Mouse (Mus musculus): Measurements from ENCODE around the gene Syt16. TPM values are rescaled to one million over a fixed set of nuclear protein-coding genes. Genes with fewer than 3 reads are reported as not detected.
A peak's percentile ranks its signal among the peaks of the same experiment; 100 is the strongest.

The Syt16 gene
- polyA plus RNA-seq, 1 experiment from 2014 or later = 1.0 TPM

GRCm38 (mm10) chr12:74238056-74238455 is 240.6 kb downstream of the Syt16 start:
- no peaks in the 10 kb centered on the region for H3K4me1 ChIP-seq
- no peak overlapping the region for H3K4me2 ChIP-seq
- no peaks in the 10 kb centered on the region for H3K27me3 ChIP-seq
- no peak overlapping the region for H3K27ac ChIP-seq
- 62% methylated on average over 7 of the region's 7 CpGs for WGBS
- no peaks in the 10 kb centered on the region for H3K36me3 ChIP-seq
- ATAC-seq (ENCODE audit: borderline replicate concordance, extremely low read depth, low FRiP score, low TSS enrichment) = no peak
- H3K9me3 ChIP-seq = no peaks in the 10 kb centered on the region
- H3K9ac ChIP-seq = no peak overlapping the region
- H3K4me3 ChIP-seq = no peak overlapping the region

GRCm38 (mm10) chr12:74238806-74239205 is 241.3 kb downstream of the Syt16 start:
- Histone ChIP-seq H3K4me3 (no peak overlapping the region), H3K27me3 (no peaks in the 10 kb centered on the region), H3K4me1 (no peaks in the 10 kb centered on the region), H3K36me3 (no peaks in the 10 kb centered on the region), H3K9ac (no peak overlapping the region), H3K9me3 (no peaks in the 10 kb centered on the region), H3K4me2 (no peak overlapping the region), H3K27ac (no peak overlapping the region)
- 58% methylated on average over 2 of the region's 2 CpGs for WGBS
- ATAC-seq (ENCODE audit: borderline replicate concordance, extremely low read depth, low FRiP score, low TSS enrichment) = no peak

- H3K4me1 ChIP-seq = no peaks in the 10 kb centered on the region
- 44% methylated on average over 3 of the region's 3 CpGs for WGBS
- H3K9me3 ChIP-seq = no peaks in the 10 kb centered on the region
- no peak overlapping the region for H3K4me3 ChIP-seq
- H3K36me3 ChIP-seq = no peaks in the 10 kb centered on the region
- H3K27ac ChIP-seq = no peak overlapping the region
- no peak overlapping the region for H3K9ac ChIP-seq
- H3K27me3 ChIP-seq = no peaks in the 10 kb centered on the region
- no peak for ATAC-seq (ENCODE audit: borderline replicate concordance, extremely low read depth, low FRiP score, low TSS enrichment)
- no peak overlapping the region for H3K4me2 ChIP-seq
Observed at GRCm38 (mm10) chr12:74264846-74265245, 267.4 kb downstream of the Syt16 start.

GRCm38 (mm10) chr12:74267049-74267448 is 269.6 kb downstream of the Syt16 start:
- WGBS = 89% methylated on average over 4 of the region's 4 CpGs

GRCm38 (mm10) chr12:74268644-74269285 is 271.3 kb downstream of the Syt16 start:
- H3K36me3 ChIP-seq = no peaks in the 10 kb centered on the region
- H3K27me3 ChIP-seq = no peaks in the 10 kb centered on the region
- no peak overlapping the region for H3K9ac ChIP-seq
- no peak for ATAC-seq (ENCODE audit: borderline replicate concordance, extremely low read depth, low FRiP score, low TSS enrichment)
- 83% methylated on average over 15 of the region's 15 CpGs for WGBS
- H3K9me3 ChIP-seq = no peaks in the 10 kb centered on the region
- no peak overlapping the region for H3K27ac ChIP-seq
- H3K4me3 ChIP-seq = no peak overlapping the region
- no peaks in the 10 kb centered on the region for H3K4me1 ChIP-seq
- no peak overlapping the region for H3K4me2 ChIP-seq

More at GRCm38 (mm10) chr12:74267049-74267448, 269.6 kb downstream of the Syt16 start:
- H3K4me1 ChIP-seq = no peaks in the 10 kb centered on the region
- no peaks in the 10 kb centered on the region for H3K9me3 ChIP-seq
- no peaks in the 10 kb centered on the region for H3K27me3 ChIP-seq
- no peak overlapping the region for H3K4me3 ChIP-seq
- H3K9ac ChIP-seq = no peak overlapping the region
- no peak overlapping the region for H3K4me2 ChIP-seq
- no peaks in the 10 kb centered on the region for H3K36me3 ChIP-seq
- H3K27ac ChIP-seq = no peak overlapping the region
- no peak for ATAC-seq (ENCODE audit: borderline replicate concordance, extremely low read depth, low FRiP score, low TSS enrichment)

- no peak for ATAC-seq (ENCODE audit: borderline replicate concordance, extremely low read depth, low FRiP score, low TSS enrichment)
- WGBS = 86% methylated on average over 17 of the region's 17 CpGs
- H3K36me3 ChIP-seq = no peaks in the 10 kb centered on the region
- H3K9me3 ChIP-seq = no peaks in the 10 kb centered on the region
- H3K4me1 ChIP-seq = no peaks in the 10 kb centered on the region
- no peak overlapping the region for H3K9ac ChIP-seq
- no peak overlapping the region for H3K27ac ChIP-seq
- H3K4me2 ChIP-seq = no peak overlapping the region
- no peaks in the 10 kb centered on the region for H3K27me3 ChIP-seq
- no peak overlapping the region for H3K4me3 ChIP-seq
Observed at GRCm38 (mm10) chr12:74272545-74272944, 275.1 kb downstream of the Syt16 start.

- Histone ChIP-seq H3K27ac (no peak overlapping the region), H3K4me1 (no peaks in the 10 kb centered on the region), H3K4me3 (no peak overlapping the region), H3K9me3 (no peaks in the 10 kb centered on the region), H3K36me3 (no peaks in the 10 kb centered on the region), H3K9ac (no peak overlapping the region), H3K27me3 (peaks cover 2% of the 10 kb centered on the region; the same call in 1 of the 2 replicates), H3K4me2 (no peak overlapping the region)
- WGBS = 74% methylated on average over 5 of the region's 5 CpGs
- no peak for ATAC-seq (ENCODE audit: borderline replicate concordance, extremely low read depth, low FRiP score, low TSS enrichment)
Observed at GRCm38 (mm10) chr12:74277265-74277664, 279.8 kb downstream of the Syt16 start.

- H3K9me3 ChIP-seq = no peaks in the 10 kb centered on the region
- H3K27me3 ChIP-seq = peaks cover 39% of the 10 kb centered on the region
- H3K9ac ChIP-seq = no peak overlapping the region
- H3K4me1 ChIP-seq = peaks cover 7% of the 10 kb centered on the region
- no peak for ATAC-seq (ENCODE audit: borderline replicate concordance, extremely low read depth, low FRiP score, low TSS enrichment)
- WGBS = 63% methylated on average over 4 of the region's 4 CpGs
- H3K27ac ChIP-seq = no peak overlapping the region
- no peak overlapping the region for H3K4me2 ChIP-seq
- no peaks in the 10 kb centered on the region for H3K36me3 ChIP-seq
- H3K4me3 ChIP-seq = no peak overlapping the region
Observed at GRCm38 (mm10) chr12:74281403-74281802, 283.9 kb downstream of the Syt16 start.

GRCm38 (mm10) chr12:74282846-74283245 is 285.4 kb downstream of the Syt16 start:
- Histone ChIP-seq H3K9ac (no peak overlapping the region), H3K36me3 (no peaks in the 10 kb centered on the region), H3K4me2 (no peak overlapping the region), H3K27ac (no peak overlapping the region), H3K27me3 (peaks cover 39% of the 10 kb centered on the region), H3K4me3 (no peak overlapping the region), H3K9me3 (no peaks in the 10 kb centered on the region), H3K4me1 (peaks cover 7% of the 10 kb centered on the region)
- WGBS = 69% methylated on average over 1 of the region's 1 CpGs
- ATAC-seq (ENCODE audit: borderline replicate concordance, extremely low read depth, low FRiP score, low TSS enrichment) = no peak

- under 1% methylated on average over 49 of the region's 49 CpGs for WGBS
- Histone ChIP-seq H3K4me3 (peak overlapping the region; percentile 35), H3K9ac (no peak overlapping the region), H3K4me2 (peak overlapping the region; percentile 74), H3K27ac (no peak overlapping the region), H3K9me3 (no peaks in the 10 kb centered on the region), H3K4me1 (peaks cover 7% of the 10 kb centered on the region), H3K27me3 (peaks cover 39% of the 10 kb centered on the region), H3K36me3 (no peaks in the 10 kb centered on the region)
- peak; percentile 96 for ATAC-seq (ENCODE audit: borderline replicate concordance, extremely low read depth, low FRiP score, low TSS enrichment)
Observed at GRCm38 (mm10) chr12:74284020-74284684, 286.7 kb downstream of the Syt16 start.

- H3K9me3 ChIP-seq = no peaks in the 10 kb centered on the region
- peak overlapping the region; percentile 35 for H3K4me3 ChIP-seq
- peaks cover 39% of the 10 kb centered on the region for H3K27me3 ChIP-seq
- no peak overlapping the region for H3K9ac ChIP-seq
- H3K4me2 ChIP-seq = peak overlapping the region; percentile 74
- WGBS = 3% methylated on average over 11 of the region's 11 CpGs
- H3K27ac ChIP-seq = no peak overlapping the region
- no peak for ATAC-seq (ENCODE audit: borderline replicate concordance, extremely low read depth, low FRiP score, low TSS enrichment)
- no peaks in the 10 kb centered on the region for H3K36me3 ChIP-seq
- peaks cover 7% of the 10 kb centered on the region for H3K4me1 ChIP-seq
Observed at GRCm38 (mm10) chr12:74284685-74285054, 287.2 kb downstream of the Syt16 start.

- Histone ChIP-seq H3K4me2 (no peak overlapping the region), H3K4me1 (no peaks in the 10 kb centered on the region), H3K27me3 (peaks cover 17% of the 10 kb centered on the region), H3K9ac (no peak overlapping the region), H3K36me3 (no peaks in the 10 kb centered on the region), H3K27ac (no peak overlapping the region), H3K4me3 (no peak overlapping the region), H3K9me3 (no peaks in the 10 kb centered on the region)
- no peak for ATAC-seq (ENCODE audit: borderline replicate concordance, extremely low read depth, low FRiP score, low TSS enrichment)
- WGBS = 79% methylated on average over 4 of the region's 4 CpGs
Observed at GRCm38 (mm10) chr12:74290983-74291382, 293.5 kb downstream of the Syt16 start.

All from lung, embryonic 15.5 days (tissue).